Mouse (Mus musculus) cortical plate, adult 2 months (tissue): ENCODE results near the gene Etl4. TPM values are rescaled to one million over a fixed set of nuclear protein-coding genes. Genes with fewer than 3 reads are reported as not detected.
"Not testable (repeated sequence)": the region's sequence is repeated elsewhere in the genome, so short reads cannot be mapped to it uniquely, and the experiment has no call there.

Source experiments
- H3K27ac ChIP-seq: fragments of 200-500 bp; 2 replicates; pipeline ENCODE4 v1.5.1; 2012; ENCODE audit warnings: low read length, control low read depth, inconsistent platforms; ENCODE audit not compliant: insufficient read depth
- H3K4me1 ChIP-seq: fragments of 200-500 bp; 2 replicates; pipeline ENCODE4 v1.6.1; 2011; ENCODE audit warnings: low read length; ENCODE audit not compliant: control insufficient read depth, insufficient read depth
- H3K4me3 ChIP-seq: fragments of 200-500 bp; 2 replicates; pipeline ENCODE4 v1.5.1; 2011; ENCODE audit warnings: mild to moderate bottlenecking, low read length, control low read depth; ENCODE audit not compliant: insufficient read depth
- CTCF ChIP-seq: fragments of 200-500 bp; IDR thresholded peaks from 2 replicates; pipeline ENCODE4 v1.5.1; 2011; ENCODE audit warnings: mild to moderate bottlenecking, control low read depth, low read length; ENCODE audit not compliant: insufficient read depth; ENCODE audit errors: extremely low read depth
- POLR2A ChIP-seq: fragments of 200-500 bp; IDR thresholded peaks from 2 replicates; pipeline ENCODE4 v1.6.1; 2011; ENCODE audit warnings: mild to moderate bottlenecking, low read length, control low read depth; ENCODE audit not compliant: insufficient read depth; ENCODE audit errors: extremely low read depth
- polyA plus RNA-seq: library from polyadenylated mRNA; depleted of rRNA; stranded (reverse); fragments of >200 nt; gene quantifications from 2 replicates; pipeline ENCODE4 v1.2.3, GENCODE M21; 2012

Gene Etl4
- polyA plus RNA-seq, 1 experiment = 90.7 TPM

DNA sequence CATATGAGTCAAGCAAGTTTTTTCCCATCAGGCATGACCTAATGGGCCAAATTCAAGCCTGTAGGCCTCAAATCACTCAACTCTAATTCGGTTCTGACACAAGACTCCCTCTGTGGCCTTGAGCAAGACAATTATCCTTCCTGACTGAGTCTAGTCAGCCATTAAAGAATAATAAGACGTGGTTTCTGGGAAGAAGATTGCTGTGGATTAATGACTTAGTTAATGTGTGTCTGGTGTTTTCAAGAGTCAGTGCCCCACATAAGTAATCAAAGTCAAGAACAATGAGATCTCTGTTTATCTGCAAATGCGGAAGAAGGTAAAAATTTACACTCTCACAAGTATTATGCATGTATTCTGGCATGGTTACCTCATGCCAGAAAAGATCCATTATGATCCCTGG is 437.3 kb downstream of the Etl4 start:
- Histone ChIP-seq H3K27ac (no peak overlapping the region), H3K4me1 (no peaks in the 10 kb centered on the region), H3K4me3 (no peak overlapping the region)
- no peak for TF ChIP-seq POLR2A
- TF ChIP-seq CTCF = no peak

- no peaks in the 10 kb centered on the region for H3K4me1 ChIP-seq
- TF ChIP-seq POLR2A = no peak
- no peak for TF ChIP-seq CTCF
- no peak overlapping the region for H3K27ac ChIP-seq
- H3K4me3 ChIP-seq = no peak overlapping the region
These were observed 439.7 kb downstream of the Etl4 start for GRCm38 (mm10) chr2:20349268-20349667.

GRCm38 (mm10) chr2:20352796-20353195 is 443.2 kb downstream of the Etl4 start:
- H3K4me1 ChIP-seq = no peaks in the 10 kb centered on the region
- H3K27ac ChIP-seq = no peak overlapping the region
- TF ChIP-seq CTCF (no peak), POLR2A (no peak)
- no peak overlapping the region for H3K4me3 ChIP-seq

GRCm38 (mm10) chr2:20377026-20377425 is 467.4 kb downstream of the Etl4 start:
- Histone ChIP-seq H3K4me1 (no peaks in the 10 kb centered on the region), H3K27ac (no peak overlapping the region), H3K4me3 (no peak overlapping the region)
- TF ChIP-seq POLR2A (no peak), CTCF (no peak)

DNA sequence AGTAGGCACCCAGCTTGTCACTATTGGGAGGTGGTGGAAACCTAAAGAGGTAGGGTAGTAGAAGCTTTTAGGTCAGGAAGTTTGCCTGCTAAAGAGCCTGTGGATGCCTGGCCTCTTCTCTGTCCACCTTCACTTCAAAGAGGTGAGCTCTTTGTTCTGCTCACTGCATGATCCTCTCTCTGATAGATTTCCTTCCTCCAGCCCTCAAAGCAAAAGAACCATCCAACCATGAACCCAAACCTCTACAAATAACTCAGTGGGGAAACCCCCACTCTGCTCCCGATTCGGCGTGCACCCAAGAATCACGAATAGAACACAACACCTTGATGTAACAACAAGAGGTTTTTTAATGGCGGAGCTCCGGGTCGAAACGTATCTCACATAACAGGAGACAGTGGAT is 471.3 kb downstream of the Etl4 start:
- not testable (repeated sequence) for H3K4me1 ChIP-seq, H3K4me3 ChIP-seq, H3K27ac ChIP-seq

GRCm38 (mm10) chr2:20394083-20394482 is 484.5 kb downstream of the Etl4 start:
- no peaks in the 10 kb centered on the region for H3K4me1 ChIP-seq
- no peak overlapping the region for H3K4me3 ChIP-seq
- no peak for TF ChIP-seq CTCF
- no peak for TF ChIP-seq POLR2A
- H3K27ac ChIP-seq = no peak overlapping the region

DNA sequence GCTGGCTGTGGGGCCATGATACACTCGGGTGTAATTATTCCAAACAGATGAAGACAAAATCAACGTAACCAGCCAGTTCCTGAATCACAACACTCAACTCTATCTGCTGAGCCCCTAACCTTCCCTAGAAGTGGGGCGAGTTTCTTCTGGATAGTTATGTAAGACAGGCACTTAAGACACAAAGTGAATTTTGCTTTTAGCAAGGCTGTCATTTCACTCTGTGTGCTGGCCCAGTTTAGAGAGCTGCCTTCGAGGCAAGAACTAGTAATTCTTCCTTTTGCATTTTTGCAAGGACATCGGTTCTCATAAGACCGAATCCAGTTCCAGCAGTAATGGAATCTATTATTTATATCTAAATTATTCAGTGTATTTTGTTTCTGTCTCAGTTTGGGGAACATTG is 487.4 kb downstream of the Etl4 start:
- H3K4me1 ChIP-seq = no peaks in the 10 kb centered on the region
- no peak for TF ChIP-seq CTCF
- TF ChIP-seq POLR2A = no peak
- no peak overlapping the region for H3K4me3 ChIP-seq
- H3K27ac ChIP-seq = no peak overlapping the region

GRCm38 (mm10) chr2:20400556-20400955 is 491.0 kb downstream of the Etl4 start:
- Histone ChIP-seq H3K4me1 (peaks cover 2% of the 10 kb centered on the region), H3K4me3 (no peak overlapping the region), H3K27ac (no peak overlapping the region)
- TF ChIP-seq POLR2A (no peak), CTCF (no peak)

DNA sequence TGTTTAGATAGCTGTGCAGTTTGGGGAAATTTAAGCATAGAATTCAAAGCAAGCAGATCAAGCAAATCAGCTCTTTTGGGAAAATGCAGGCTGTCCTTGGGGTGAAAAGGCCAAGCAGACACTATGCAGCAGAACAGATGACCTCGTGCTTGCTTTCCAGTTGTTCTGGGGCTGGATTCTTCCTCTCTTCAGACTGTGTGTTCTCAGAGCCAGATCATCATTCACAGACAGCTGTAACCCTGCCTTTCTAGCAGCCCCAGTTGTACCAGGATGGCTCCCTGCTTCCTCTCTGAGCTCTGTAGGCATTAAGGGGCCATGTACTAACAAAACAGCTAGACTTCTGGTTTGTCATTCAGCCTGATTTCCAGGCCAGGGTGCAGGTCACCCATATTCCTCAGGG is 494.8 kb downstream of the Etl4 start:
- Histone ChIP-seq H3K4me3 (no peak overlapping the region), H3K27ac (no peak overlapping the region), H3K4me1 (peaks cover 3% of the 10 kb centered on the region)
- TF ChIP-seq CTCF = no peak
- TF ChIP-seq POLR2A = no peak

- H3K4me1 ChIP-seq = peaks cover 3% of the 10 kb centered on the region
- H3K27ac ChIP-seq = no peak overlapping the region
- H3K4me3 ChIP-seq = no peak overlapping the region
- TF ChIP-seq CTCF (no peak), POLR2A (no peak)
These were observed 497.5 kb downstream of the Etl4 start for GRCm38 (mm10) chr2:20407101-20407500.

DNA sequence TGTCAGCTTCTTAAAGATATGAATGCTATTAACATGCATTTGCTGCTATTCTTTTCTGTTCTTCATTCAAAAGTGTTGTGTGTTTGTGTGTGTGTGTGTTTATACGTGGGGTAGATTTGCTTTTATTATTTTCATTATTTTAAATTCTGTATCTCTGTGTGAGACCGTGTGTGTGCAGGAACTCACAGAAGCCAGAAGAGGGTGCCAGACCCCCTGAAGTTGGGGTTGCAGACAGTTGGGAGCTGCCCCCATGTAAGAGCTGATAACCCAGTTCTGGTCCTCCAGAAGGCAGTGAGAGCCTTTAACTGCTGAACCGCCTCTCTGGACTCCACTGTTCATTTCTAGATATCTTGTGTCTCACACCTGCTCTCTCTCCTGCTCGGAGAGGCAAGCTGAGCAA is 505.3 kb downstream of the Etl4 start:
- Histone ChIP-seq H3K4me1 (peaks cover 2% of the 10 kb centered on the region; the same call in 1 of the 2 replicates), H3K4me3 (no peak overlapping the region), H3K27ac (no peak overlapping the region)
- TF ChIP-seq CTCF (no peak), POLR2A (no peak)

DNA sequence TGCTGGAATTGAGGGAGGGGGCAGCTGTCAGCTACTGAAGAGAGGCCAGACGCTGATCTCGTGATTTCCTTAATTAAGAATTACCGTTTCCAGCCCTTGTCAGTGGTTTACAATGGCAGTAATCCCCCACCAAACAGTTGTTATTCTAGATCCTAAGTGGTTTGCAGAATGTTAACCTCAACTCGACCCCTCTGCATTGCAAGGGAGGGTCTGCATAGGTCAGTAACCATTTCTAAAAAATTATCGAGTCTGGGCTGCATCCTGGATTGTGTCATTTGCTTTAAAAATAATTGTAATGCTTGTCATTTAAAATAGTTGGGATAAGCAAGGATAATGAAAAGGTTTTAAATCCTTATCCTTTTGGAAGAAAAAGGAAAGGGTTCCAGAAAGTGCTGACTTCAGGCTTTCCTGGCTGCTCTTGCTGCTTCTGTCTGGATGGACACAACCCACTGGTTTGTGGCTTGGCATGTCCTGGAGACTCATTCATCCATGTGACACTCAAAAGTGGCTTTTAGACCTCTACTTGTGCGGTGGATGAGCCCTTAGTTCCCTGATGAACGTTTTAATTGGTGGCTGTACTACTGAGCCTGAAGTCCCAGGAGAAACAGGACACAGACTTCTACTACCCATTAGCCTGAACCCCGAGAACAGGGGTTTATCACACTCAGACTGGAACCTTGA is 507.5 kb downstream of the Etl4 start:
- Histone ChIP-seq H3K27ac (no peak overlapping the region), H3K4me3 (no peak overlapping the region), H3K4me1 (peaks cover 2% of the 10 kb centered on the region; the same call in 1 of the 2 replicates)
- TF ChIP-seq POLR2A (no peak), CTCF (no peak)
